Mouse (Mus musculus) heart, adult 8-10 months (tissue): ENCODE results near the gene Dnaaf3. TPM values are rescaled to one million over a fixed set of nuclear protein-coding genes. Genes with fewer than 3 reads are reported as not detected.

ENCODE experiments used
- DNase-seq: peaks from one replicate; pipeline ENCODE4 v3.0.0; 2022; ENCODE audit warnings: low spot score
- microRNA-seq: library from miRNA; unstranded; fragments of <30 nt; microRNA quantifications from one replicate; pipeline ENCODE4 v1.2.0, GENCODE M21; 2022
- total RNA-seq, 4 experiments: library from RNA; stranded (reverse); gene quantifications; 2 replicates each; pipeline ENCODE4 v1.2.4; 2022

Gene Dnaaf3
- total RNA-seq, 4 experiments from 2014 or later = 2.3 to 3.0 (median 2.6) TPM

DNA sequence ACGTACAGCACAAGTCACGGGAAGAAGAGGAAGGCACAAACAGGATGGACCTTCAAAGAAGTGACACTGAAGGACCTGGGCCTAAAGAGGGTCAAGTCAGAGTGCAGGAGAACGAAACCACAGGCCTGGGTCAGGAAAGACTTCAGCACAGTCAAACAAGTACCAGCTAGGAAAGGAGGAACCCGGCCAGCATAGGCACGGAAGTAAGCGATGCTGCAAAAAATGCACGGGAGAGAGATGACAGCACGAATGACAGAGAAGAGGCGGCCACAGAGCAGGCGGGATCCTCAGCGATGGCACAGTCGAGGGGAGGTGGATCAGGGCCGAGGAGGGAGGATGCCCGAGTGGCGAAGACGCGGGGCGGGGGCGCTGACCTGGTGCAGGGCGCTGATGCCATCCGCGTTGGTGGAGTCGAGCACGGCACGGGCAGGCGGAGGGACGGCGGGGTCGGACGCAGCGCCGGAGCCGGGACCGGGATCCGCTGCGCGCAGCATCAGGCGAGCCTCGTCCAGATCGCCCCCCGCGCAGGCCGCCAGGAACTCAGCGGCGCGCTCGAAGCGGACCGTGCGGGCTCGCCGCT is 31.3 kb downstream of the Dnaaf3 start:
- DNase-seq = no peak

DNA sequence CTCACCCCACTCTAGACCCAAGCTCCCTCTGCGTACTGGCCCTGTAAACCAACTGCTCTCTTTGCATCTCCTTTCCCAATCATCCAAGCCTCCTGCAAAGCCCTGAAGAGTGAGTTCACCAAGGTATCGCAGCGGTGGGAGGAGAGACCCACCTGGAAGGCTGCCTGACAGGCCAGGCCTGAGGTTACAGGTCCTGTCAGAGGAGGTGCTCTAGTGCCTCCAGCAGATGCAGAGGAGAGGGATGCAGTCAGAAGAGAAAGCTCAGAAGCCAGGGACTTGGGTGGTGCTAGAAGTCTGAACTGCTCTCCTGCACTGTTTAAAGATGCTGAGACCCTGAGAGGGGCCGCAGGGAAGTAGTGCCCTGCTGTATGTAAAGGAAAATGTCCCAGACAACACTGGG is 33.2 kb downstream of the Dnaaf3 start:
- DNase-seq = no peak

DNA sequence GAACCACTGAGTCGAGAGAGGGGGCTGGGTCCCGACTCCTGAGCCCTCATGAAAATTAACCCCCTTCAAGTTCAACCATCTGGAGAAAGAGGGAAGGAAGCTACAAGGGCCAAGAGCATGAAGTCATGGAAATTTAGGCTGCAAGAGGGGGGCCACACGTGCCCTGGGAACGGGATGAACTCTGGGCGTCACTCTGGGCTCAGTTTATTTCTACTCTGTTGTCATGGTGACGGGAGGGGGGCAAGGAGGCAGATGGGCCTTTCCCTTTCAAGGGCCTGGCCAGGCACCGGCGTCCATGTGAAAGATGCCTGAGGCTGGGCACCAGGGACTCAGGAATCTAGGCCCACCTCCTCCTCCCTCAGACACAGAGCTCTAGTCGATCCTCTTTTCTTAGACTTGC is 34.0 kb downstream of the Dnaaf3 start:
- DNase-seq = peak; percentile 92

DNA sequence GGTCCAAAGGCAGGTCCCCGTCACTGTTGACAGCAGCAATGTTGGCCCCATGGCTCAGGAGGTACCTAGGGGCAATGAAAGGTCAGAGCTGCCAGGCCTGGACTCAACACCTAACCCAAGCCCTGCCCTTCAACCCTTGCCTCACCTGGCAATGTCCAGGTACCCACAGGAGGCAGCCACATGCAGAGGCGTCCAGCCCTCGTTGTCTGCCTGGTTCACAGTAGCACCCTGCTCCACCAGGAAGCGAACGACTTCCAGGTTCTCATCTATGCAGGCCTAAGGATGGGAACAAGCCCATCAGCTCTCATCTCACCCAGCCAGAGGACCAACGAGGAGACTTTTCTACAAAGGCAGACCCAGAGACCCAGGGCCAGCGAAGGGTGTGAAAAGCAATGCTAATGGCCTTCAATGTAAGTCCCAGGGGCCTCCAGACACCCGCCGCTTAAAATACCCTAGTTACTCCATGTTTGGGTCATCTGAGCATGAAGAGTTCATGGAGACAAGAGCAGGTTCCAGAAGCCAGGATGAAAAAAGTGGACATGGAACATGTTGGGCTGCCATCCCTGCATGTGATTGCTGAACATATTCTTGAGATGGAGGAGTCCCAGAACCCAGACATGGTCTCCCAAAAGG is 34.9 kb downstream of the Dnaaf3 start:
- DNase-seq = no peak

DNA sequence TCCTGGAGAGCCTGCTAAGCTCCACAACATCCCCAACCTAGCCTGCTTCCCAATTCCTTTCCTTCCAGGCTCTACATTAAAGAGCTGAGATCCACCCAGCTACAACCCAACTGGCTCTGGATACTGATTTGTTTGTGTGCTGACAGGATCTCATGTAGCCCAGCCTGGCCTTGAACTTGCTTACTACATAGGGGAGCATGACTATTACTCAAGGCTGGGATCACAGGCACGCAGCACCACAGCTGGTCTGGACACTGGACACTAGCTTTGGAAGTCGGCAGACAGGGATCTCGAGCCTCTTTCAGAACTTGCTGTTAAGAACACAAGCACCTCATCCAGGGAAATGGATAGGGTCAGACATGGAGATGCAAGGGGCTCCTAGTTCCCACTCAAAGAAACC is 35.8 kb downstream of the Dnaaf3 start:
- no peak for DNase-seq

DNA sequence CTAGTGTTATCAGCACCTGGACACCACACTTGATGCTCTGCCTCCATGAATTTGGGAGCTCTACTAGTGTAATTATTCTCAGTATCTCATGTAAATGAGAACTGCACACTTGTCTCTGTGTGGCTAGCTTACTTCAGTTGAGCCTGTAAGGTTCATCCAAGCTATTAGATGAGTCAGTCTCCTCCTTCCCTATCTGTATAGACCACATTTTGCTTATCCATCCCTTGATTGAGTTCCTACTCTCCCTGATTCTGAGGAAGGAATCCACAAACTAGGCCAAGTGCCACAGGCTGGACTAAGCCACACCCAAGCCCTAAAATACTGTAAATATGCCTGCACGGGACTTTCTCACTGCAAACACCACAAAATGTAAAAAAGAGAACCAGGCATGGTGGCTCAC is 38.3 kb downstream of the Dnaaf3 start:
- DNase-seq = no peak

DNA sequence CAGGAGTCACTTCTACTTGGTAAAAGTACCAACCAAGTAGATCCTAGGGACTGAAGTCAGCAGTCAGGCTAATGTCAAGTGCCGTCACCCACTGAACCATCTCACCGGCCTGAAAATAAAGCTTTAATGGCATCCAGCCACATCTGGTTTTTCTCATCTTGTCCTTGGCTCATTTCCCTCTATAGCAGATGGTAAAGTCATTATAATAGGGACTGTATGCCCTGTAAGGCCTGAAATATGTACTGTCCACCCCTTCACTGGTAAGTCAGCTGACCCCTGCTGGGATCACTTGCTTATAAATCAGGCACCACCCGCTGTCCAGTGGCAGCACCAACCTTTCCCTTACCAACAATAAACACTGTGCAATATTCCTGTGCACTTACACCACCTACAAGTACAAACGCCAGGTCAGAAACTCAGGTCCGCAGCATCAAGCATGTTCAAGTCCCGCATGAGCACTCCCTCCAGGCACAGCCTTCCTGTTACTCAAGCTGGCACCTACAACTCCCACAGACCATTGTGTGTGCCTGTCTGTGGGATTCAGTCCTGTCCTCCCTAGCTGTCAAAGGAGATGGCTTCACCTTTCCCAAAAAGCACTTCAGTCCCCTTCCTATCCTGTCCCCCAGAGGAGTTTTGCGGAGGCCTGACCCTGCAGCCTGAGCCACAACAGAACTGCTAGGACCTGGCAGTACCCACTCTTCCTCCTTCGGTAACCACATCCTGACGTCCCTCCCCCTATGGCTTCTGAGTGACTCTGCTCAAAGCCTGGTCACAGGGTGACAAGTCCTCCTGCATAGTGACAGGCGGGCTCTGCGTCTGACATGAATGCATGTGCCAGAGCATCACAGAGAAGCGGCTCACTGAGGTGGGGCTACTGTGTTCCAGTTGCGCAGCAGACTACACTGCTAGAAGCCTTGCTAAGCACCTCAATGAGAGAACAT is 39.7 kb downstream of the Dnaaf3 start:
- DNase-seq = peak; percentile 80

DNA sequence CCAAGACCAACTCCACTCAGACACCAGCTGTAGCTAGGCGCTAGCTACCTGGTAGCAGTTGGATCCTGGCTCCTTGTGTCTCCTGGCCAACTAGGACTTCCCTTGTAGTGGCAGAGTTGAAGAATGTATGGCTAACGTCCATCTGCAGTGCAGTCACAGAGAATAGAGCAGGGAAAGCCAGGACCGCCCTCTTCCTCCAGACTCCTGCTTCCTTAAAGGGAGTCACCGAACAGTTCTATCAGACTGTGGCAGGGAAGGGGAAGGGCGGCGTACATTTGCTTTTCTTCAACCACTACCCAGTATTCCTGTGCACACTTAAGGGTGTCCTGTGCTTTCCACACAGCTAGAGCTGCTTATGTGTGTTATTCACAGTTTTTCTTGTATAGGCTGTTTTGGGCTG is 40.9 kb downstream of the Dnaaf3 start:
- peak; percentile 86 for DNase-seq

DNA sequence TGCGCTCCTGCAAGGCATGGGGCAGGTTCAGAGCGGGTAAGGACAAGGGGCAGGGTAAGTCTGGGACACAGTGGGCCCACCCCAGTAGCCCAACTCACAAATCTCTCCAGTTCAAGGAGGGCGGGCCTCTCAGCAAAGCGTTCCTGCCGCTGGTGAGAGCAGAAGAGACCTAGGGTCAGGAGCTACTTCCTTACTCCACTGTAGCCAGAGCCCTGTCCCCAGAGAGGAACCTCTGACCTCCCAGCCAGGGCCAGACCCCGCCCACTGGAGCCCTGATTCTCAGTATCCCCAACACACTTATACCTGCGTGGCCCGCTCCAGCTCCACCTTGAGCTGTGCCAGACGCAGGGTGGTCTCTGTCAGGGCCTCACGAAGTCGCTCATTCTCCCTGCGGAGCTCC is 50.0 kb downstream of the Dnaaf3 start:
- DNase-seq = no peak

DNA sequence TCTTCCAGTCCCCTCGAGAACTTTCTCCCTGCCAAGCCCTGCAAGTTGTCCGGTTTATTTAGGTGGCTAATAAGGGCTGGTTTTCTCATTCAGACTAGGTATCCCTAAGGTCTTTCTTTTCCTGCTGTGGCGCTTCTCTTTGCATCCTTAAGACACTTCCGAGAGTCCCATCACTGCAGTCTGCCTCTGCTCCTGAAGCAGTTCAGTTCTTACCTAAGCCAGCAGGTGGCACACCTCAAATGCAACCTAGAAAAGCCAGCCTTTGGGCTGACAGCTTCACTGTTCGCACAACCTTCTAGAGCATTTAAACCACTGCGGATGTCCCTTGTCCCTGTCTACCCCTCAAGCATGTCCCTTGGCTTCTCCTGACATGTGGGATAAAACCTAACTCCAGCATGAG is 52.6 kb downstream of the Dnaaf3 start:
- DNase-seq = no peak

DNA sequence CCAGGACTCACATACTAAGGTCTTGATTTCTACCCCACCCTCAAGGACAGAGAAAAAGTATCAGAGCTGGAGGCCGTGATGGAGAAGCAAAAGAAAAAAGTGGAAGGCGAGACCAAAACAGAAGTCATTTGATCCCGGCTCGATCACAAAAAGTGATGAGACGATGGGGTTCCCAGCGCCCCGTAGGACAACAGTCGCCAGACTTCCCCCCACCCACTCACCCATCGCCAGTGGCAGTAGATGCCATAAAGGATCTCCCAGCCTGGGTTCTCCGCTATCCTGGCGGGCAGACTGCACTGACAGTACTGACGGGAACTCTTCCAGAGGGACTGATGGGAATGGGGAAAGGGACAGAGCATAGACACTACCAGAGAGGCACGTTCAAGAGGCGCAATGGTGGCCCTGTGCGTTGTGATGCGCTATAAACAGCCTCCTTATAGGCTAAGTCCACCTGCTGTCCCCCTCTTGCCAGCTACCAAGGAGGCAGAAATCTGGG is 53.4 kb downstream of the Dnaaf3 start:
- DNase-seq = no peak

DNA sequence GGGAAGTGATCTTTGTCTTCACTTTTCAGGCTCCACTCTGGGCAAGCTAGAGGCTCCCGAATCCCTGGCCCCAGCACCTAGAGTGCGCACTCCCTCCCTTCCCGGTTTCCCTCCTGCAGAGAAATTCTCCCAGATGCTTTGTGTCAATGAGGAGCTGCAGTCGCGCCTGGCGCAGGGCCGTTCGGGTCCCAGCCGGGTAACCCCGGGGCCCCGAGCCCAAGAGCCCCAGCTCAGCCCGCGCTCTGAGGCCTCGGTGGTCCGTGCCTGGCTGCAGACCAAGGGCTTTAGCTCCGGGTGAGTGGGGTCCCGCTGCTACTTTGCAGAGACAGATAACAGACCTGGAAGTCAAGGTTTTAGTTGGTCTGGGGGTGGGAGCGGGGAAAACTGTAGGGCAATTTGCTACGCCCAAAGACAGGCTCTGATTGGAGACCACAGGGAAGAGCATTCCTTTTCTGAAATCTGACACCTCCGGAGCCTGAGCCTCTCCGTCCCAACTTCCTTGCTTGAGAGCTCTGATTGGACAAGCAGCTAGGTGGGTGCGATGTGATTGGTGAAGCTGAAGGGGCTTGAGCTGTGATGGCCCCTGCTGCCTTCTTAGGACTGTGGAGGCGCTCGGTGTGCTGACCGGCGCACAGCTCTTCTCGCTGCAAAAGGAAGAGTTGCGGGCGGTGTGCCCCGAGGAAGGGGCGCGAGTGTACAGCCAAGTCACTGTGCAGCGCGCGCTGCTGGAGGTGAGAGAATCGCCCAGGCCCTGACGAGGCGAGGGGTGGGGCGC is 54.0 kb downstream of the Dnaaf3 start:
- DNase-seq = peak; percentile 89

DNA sequence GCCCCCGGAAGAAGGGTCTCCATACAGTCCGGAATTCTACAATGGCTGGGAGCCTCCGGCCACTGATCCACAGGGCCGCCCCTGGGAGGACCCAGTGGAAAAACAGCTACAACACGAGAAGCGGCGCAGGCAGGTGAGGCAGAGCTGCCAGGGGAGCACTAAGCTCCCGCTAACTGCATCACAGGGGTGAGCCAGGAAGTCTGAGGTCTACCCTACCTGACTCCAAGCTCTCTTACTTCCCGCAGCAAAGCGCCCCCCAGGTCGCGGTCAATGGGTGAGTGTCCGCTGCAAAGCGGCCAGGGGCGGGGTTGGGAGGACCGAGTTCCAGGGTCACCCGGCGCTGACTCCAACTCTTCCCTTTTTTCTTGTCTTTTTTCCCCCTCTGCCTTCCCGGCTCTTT is 58.3 kb downstream of the Dnaaf3 start:
- DNase-seq = no peak

Small RNA genes lying within 50 kb of the gene (microRNA-seq; reads per million reads assigned to microRNA genes)
- not detected for gene Gm23577

Other genes starting within 250 kb of the Dnaaf3 start
- under 1 TPM in 1 of 4 experiments, not detected in 3; 0.23 TPM for gene Ncr1, start 194.7 kb downstream of the Dnaaf3 start, total RNA-seq
- 1 to 10 TPM in 1 of 4 experiments, under 1 TPM in 3; 0.44 to 1.1 (median 0.73) TPM for gene Gp6, start 134.7 kb downstream of the Dnaaf3 start, total RNA-seq
- 10 to 100 TPM; 28.9 to 38.3 (median 32.6) TPM for gene Rdh13, start 86.8 kb downstream of the Dnaaf3 start, total RNA-seq
- 1 to 10 TPM; 1.3 to 5.8 (median 3.6) TPM for gene Eps8l1, start 71.8 kb downstream of the Dnaaf3 start, total RNA-seq
- 10 to 100 TPM; 55.6 to 74.8 (median 61.6) TPM for gene Ppp1r12c, start 30.8 kb downstream of the Dnaaf3 start, total RNA-seq
- gene Tnnt1, start 16.1 kb downstream of the Dnaaf3 start, total RNA-seq = 10 to 100 TPM; 12.4 to 22.1 (median 19.0) TPM
- gene Tnni3, start 8.2 kb downstream of the Dnaaf3 start, total RNA-seq = over 10,000 TPM in 3 of 4 experiments, 1,000 to 10,000 TPM in 1; 9,443 to 11,840 (median 11,050) TPM
- 1 to 10 TPM in 1 of 4 experiments, under 1 TPM in 3; 0.50 to 1.0 (median 0.83) TPM for gene Syt5, start 15.1 kb upstream of the Dnaaf3 start, total RNA-seq
- not detected for gene Ptprh, start 71.6 kb upstream of the Dnaaf3 start, total RNA-seq
- 1 to 10 TPM; 4.2 to 6.0 (median 4.8) TPM for gene Tmem86b, start 99.0 kb upstream of the Dnaaf3 start, total RNA-seq
- gene Ppp6r1, start 126.6 kb upstream of the Dnaaf3 start, total RNA-seq = 10 to 100 TPM; 70.5 to 77.7 (median 75.8) TPM
- gene Hspbp1, start 152.6 kb upstream of the Dnaaf3 start, total RNA-seq = 10 to 100 TPM; 28.4 to 36.3 (median 33.5) TPM
- gene Brsk1, start 158.2 kb upstream of the Dnaaf3 start, total RNA-seq = 1 to 10 TPM in 2 of 4 experiments, under 1 TPM in 2; 0.57 to 1.2 (median 0.98) TPM
- gene Tmem150b, start 192.8 kb upstream of the Dnaaf3 start, total RNA-seq = under 1 TPM in 3 of 4 experiments, not detected in 1; 0.12 to 0.24 (median 0.17) TPM
- gene Kmt5c, start 207.7 kb upstream of the Dnaaf3 start, total RNA-seq = 10 to 100 TPM in 2 of 4 experiments, 1 to 10 TPM in 2; 7.5 to 10.8 (median 9.7) TPM
- gene Cox6b2, start 220.6 kb upstream of the Dnaaf3 start, total RNA-seq = 1 to 10 TPM; 1.8 to 3.8 (median 2.8) TPM
- gene Fam71e2, start 238.8 kb upstream of the Dnaaf3 start, total RNA-seq = not detected